Mouse (Mus musculus): Measurements from ENCODE around the gene Smurf2.
"Not testable (repeated sequence)": the region's sequence is repeated elsewhere in the genome, so short reads cannot be mapped to it uniquely, and the experiment has no call there.

Smurf2 gene

GRCm38 (mm10) chr11:106814601-106815320 lies 105.8 kb downstream of the Smurf2 start:
- in situ Hi-C loops (cut with MseI, MboI): no loop called here

- in situ Hi-C loops (cut with MseI, MboI): no loop called here
Measured at GRCm38 (mm10) chr11:106812410-106813136, 107.9 kb downstream of the Smurf2 start.

GRCm38 (mm10) chr11:106807442-106807841 lies 113.1 kb downstream of the Smurf2 start:
- in situ Hi-C loops (cut with MseI, MboI): not testable (repeated sequence)

- in situ Hi-C loops (cut with MseI, MboI): no loop called here
Measured at GRCm38 (mm10) chr11:106802069-106802627, 118.4 kb downstream of the Smurf2 start.

GRCm38 (mm10) chr11:106795679-106796078 lies 124.8 kb downstream of the Smurf2 start:
- in situ Hi-C loops (cut with MseI, MboI): no loop called here

GRCm38 (mm10) chr11:106793846-106794245 lies 126.7 kb downstream of the Smurf2 start:
- in situ Hi-C loops (cut with MseI, MboI): no loop called here

GRCm38 (mm10) chr11:106789649-106790048 lies 130.9 kb downstream of the Smurf2 start:
- in situ Hi-C loops (cut with MseI, MboI): no loop called here

- in situ Hi-C loops (cut with MseI, MboI): no loop called here
Measured at GRCm38 (mm10) chr11:106788775-106789459, 131.6 kb downstream of the Smurf2 start, which contains the start of the genes Ddx5 and Cep95. TSS of gene Ddx5 (minus strand) at chr11:106789185. TSS of gene Cep95 (plus strand) at chr11:106789252.

GRCm38 (mm10) chr11:106788026-106788774 lies 132.3 kb downstream of the Smurf2 start:
- in situ Hi-C loops (cut with MseI, MboI): no loop called here

GRCm38 (mm10) chr11:106787131-106788025 lies 133.1 kb downstream of the Smurf2 start:
- in situ Hi-C loops (cut with MseI, MboI): no loop called here

GRCm38 (mm10) chr11:106785043-106785442 lies 135.5 kb downstream of the Smurf2 start:
- in situ Hi-C loops (cut with MseI, MboI): no loop called here

- in situ Hi-C loops (cut with MseI, MboI): no loop called here
Measured at GRCm38 (mm10) chr11:106784476-106784875, 136.0 kb downstream of the Smurf2 start.

- in situ Hi-C loops (cut with MseI, MboI): no loop called here
Measured at GRCm38 (mm10) chr11:106782841-106783764, 137.4 kb downstream of the Smurf2 start.

GRCm38 (mm10) chr11:106782271-106782670 lies 138.2 kb downstream of the Smurf2 start:
- in situ Hi-C loops (cut with MseI, MboI): not testable (repeated sequence)

GRCm38 (mm10) chr11:106780590-106781220 lies 139.8 kb downstream of the Smurf2 start:
- in situ Hi-C loops (cut with MseI, MboI): no loop called here

- in situ Hi-C loops (cut with MseI, MboI): no loop called here
Measured at GRCm38 (mm10) chr11:106780089-106780425, 140.5 kb downstream of the Smurf2 start.

GRCm38 (mm10) chr11:106779388-106780088 lies 141.0 kb downstream of the Smurf2 start, which contains the start of gene Polg2:
TSS of gene Polg2 (minus strand) at chr11:106779537.
- in situ Hi-C loops (cut with MseI, MboI): no loop called here
